Mouse (Mus musculus) lung, postnatal 0 days (tissue): ENCODE results near the gene Il4.

ENCODE experiments used
- CTCF ChIP-seq: IDR thresholded peaks from 2 replicates; pipeline ENCODE4 v1.5.1; 2016; ENCODE audit warnings: antibody characterized with exemption, mild to moderate bottlenecking
- EP300 ChIP-seq: IDR thresholded peaks from 2 replicates; pipeline ENCODE4 v1.6.1; 2016; ENCODE audit warnings: antibody characterized with exemption, mild to moderate bottlenecking, control low read depth

DNA sequence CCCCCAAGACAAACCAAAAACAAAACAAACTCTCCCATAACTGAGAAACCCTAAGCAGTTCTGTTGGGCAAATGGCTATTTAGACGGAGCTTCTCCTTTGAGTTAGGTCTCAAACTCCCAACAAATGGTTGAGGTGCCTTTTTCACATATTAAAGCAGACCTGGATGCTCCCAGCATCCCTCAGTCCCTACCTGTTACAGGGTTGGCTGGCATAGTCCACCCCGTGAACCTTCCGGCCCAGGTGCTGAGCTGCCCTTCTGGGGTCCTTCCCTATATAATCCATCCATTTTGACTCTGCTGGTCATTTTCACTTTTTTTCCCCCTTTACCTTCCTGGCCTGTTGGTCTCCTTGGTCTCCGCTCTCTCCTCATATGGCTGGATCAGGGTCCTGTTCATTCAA lies 51.8 kb downstream of the Il4 start:
- TF ChIP-seq EP300 (no peak), CTCF (no peak)
